Mouse (Mus musculus) limb, embryonic 15.5 days (tissue): ENCODE results near the gene Olfr373. TPM values are rescaled to one million over a fixed set of nuclear protein-coding genes. Genes with fewer than 3 reads are reported as not detected.

Experiments used
- ATAC-seq: fragments of 200-750 bp; cut with Nextera tagmentation; 2 replicates; pipeline ENCODE4 v1.8.0; 2017; ENCODE audit warnings: low read depth, moderate TSS enrichment; ENCODE audit not compliant: insufficient number of reproducible peaks, low FRiP score, low TSS enrichment
- H3K27ac ChIP-seq: fragments of 300-500 bp; sonication (generic); 2 replicates; pipeline ENCODE4 v1.5.1; 2015; ENCODE audit warnings: moderate library complexity, mild to moderate bottlenecking, inconsistent platforms
- H3K27me3 ChIP-seq: fragments of 300-500 bp; sonication (generic); 2 replicates; pipeline ENCODE4 v1.6.1; 2015; ENCODE audit warnings: inconsistent platforms
- H3K36me3 ChIP-seq: fragments of 300-500 bp; sonication (generic); 2 replicates; pipeline ENCODE4 v1.6.1; 2015; ENCODE audit warnings: inconsistent platforms
- H3K4me1 ChIP-seq: fragments of 300-500 bp; sonication (generic); 2 replicates; pipeline ENCODE4 v1.6.1; 2015; ENCODE audit warnings: inconsistent platforms
- H3K4me2 ChIP-seq: fragments of 300-500 bp; sonication (generic); 2 replicates; pipeline ENCODE4 v1.6.1; 2015; ENCODE audit warnings: mild to moderate bottlenecking, inconsistent platforms
- H3K4me3 ChIP-seq: fragments of 300-500 bp; sonication (generic); 2 replicates; pipeline ENCODE4 v1.5.1; 2015; ENCODE audit warnings: mild to moderate bottlenecking, inconsistent platforms
- H3K9ac ChIP-seq: fragments of 300-500 bp; sonication (generic); 2 replicates; pipeline ENCODE4 v1.6.1; 2015; ENCODE audit warnings: inconsistent platforms
- H3K9me3 ChIP-seq: fragments of 300-500 bp; sonication (generic); 2 replicates; pipeline ENCODE4 v1.6.1; 2016; ENCODE audit warnings: inconsistent platforms
- WGBS: fragments of 180-500 bp; shearing (Covaris S2); methylation state at CpG from one replicate; pipeline ENCODE4 v1.1.7; 2015; 5-methylcytosine and 5-hydroxymethylcytosine counted together
- polyA plus RNA-seq: library from polyadenylated mRNA; unstranded; fragments of >200 nt; fragmentation: Nextera tagmentation; extraction: Ambion mirVana; gene quantifications from 2 replicates; pipeline ENCODE4 v1.2.1, GENCODE M21; 2015

The Olfr373 gene
- polyA plus RNA-seq, 1 experiment from 2014 or later, result not detected

- peak within 1 kb of the TSS; percentile 89 for H3K9ac ChIP-seq
- peak; percentile 75 for ATAC-seq
- peak within 1 kb of the TSS; percentile 99 for H3K27ac ChIP-seq
- peaks cover 14% of the 10 kb centered on the region for H3K4me1 ChIP-seq
- WGBS, result under 1% methylated on average over 49 of the region's 49 CpGs
- no peaks in the 10 kb centered on the region for H3K9me3 ChIP-seq
- peak within 1 kb of the TSS; percentile 85 for H3K4me3 ChIP-seq
- H3K27me3 ChIP-seq, result no peaks in the 10 kb centered on the region
- H3K36me3 ChIP-seq, result peaks cover 25% of the 10 kb centered on the region
- peak within 1 kb of the TSS; percentile 63 for H3K4me2 ChIP-seq
Measured at GRCm38 (mm10) chr8:72134756-72135445, 51.9 kb downstream of the Olfr373 start, which contains the start of gene Tpm4. Gene Tpm4, plus strand, starts transcription at chr8:72134975.

GRCm38 (mm10) chr8:72135446-72136301 is 52.7 kb downstream of the Olfr373 start:
- WGBS, result under 1% methylated on average over 54 of the region's 62 CpGs
- Histone ChIP-seq H3K4me1 (peaks cover 14% of the 10 kb centered on the region), H3K9me3 (no peaks in the 10 kb centered on the region), H3K36me3 (peaks cover 32% of the 10 kb centered on the region), H3K4me3 (peak overlapping the region; percentile 85), H3K9ac (peak overlapping the region; percentile 89), H3K27ac (peak overlapping the region; percentile 99), H3K27me3 (no peaks in the 10 kb centered on the region), H3K4me2 (peak overlapping the region; percentile 63)
- ATAC-seq, result peak; percentile 52; the same call in 1 of the 2 replicates

GRCm38 (mm10) chr8:72136302-72136978 is 53.5 kb downstream of the Olfr373 start:
- ATAC-seq, result peak; percentile 75
- WGBS, result under 1% methylated on average over 18 of the region's 18 CpGs

GRCm38 (mm10) chr8:72137431-72137830 is 54.5 kb downstream of the Olfr373 start:
- peak overlapping the region; percentile 99; the same call in 1 of the 2 replicates for H3K27ac ChIP-seq
- 79% methylated on average over 2 of the region's 2 CpGs for WGBS
- peaks cover 14% of the 10 kb centered on the region for H3K4me1 ChIP-seq
- peaks cover 48% of the 10 kb centered on the region for H3K36me3 ChIP-seq
- peak overlapping the region; percentile 63 for H3K4me2 ChIP-seq
- no peak overlapping the region for H3K4me3 ChIP-seq
- no peaks in the 10 kb centered on the region for H3K27me3 ChIP-seq
- H3K9ac ChIP-seq, result no peak overlapping the region
- no peak for ATAC-seq
- H3K9me3 ChIP-seq, result no peaks in the 10 kb centered on the region

More at GRCm38 (mm10) chr8:72136302-72136978, 53.5 kb downstream of the Olfr373 start:
- Histone ChIP-seq H3K27ac (peak overlapping the region; percentile 99), H3K9ac (peak overlapping the region; percentile 89), H3K4me3 (peak overlapping the region; percentile 85), H3K27me3 (no peaks in the 10 kb centered on the region), H3K4me2 (peak overlapping the region; percentile 63), H3K36me3 (peaks cover 38% of the 10 kb centered on the region), H3K4me1 (peaks cover 14% of the 10 kb centered on the region), H3K9me3 (no peaks in the 10 kb centered on the region)

- 92% methylated on average over 5 of the region's 5 CpGs for WGBS
- no peak overlapping the region for H3K4me3 ChIP-seq
- H3K4me1 ChIP-seq, result peaks cover 14% of the 10 kb centered on the region
- no peaks in the 10 kb centered on the region for H3K9me3 ChIP-seq
- H3K9ac ChIP-seq, result no peak overlapping the region
- no peaks in the 10 kb centered on the region for H3K27me3 ChIP-seq
- no peak overlapping the region for H3K27ac ChIP-seq
- peaks cover 58% of the 10 kb centered on the region for H3K36me3 ChIP-seq
- H3K4me2 ChIP-seq, result no peak overlapping the region
- no peak for ATAC-seq
Measured at GRCm38 (mm10) chr8:72138456-72138855, 55.5 kb downstream of the Olfr373 start.

GRCm38 (mm10) chr8:72143256-72143824 is 60.4 kb downstream of the Olfr373 start:
- 91% methylated on average over 13 of the region's 13 CpGs for WGBS
- no peaks in the 10 kb centered on the region for H3K9me3 ChIP-seq
- H3K27ac ChIP-seq, result no peak overlapping the region
- H3K27me3 ChIP-seq, result no peaks in the 10 kb centered on the region
- no peak overlapping the region for H3K4me3 ChIP-seq
- H3K4me1 ChIP-seq, result no peaks in the 10 kb centered on the region
- ATAC-seq, result no peak
- peaks cover 94% of the 10 kb centered on the region for H3K36me3 ChIP-seq
- H3K4me2 ChIP-seq, result no peak overlapping the region
- H3K9ac ChIP-seq, result no peak overlapping the region

- Histone ChIP-seq H3K9me3 (no peaks in the 10 kb centered on the region), H3K27ac (peak overlapping the region; percentile 50; the same call in 1 of the 2 replicates), H3K27me3 (no peaks in the 10 kb centered on the region), H3K4me3 (no peak overlapping the region), H3K4me1 (no peaks in the 10 kb centered on the region), H3K9ac (no peak overlapping the region), H3K36me3 (peaks cover 91% of the 10 kb centered on the region), H3K4me2 (no peak overlapping the region)
- WGBS, result 82% methylated on average over 5 of the region's 5 CpGs
- no peak for ATAC-seq
Measured at GRCm38 (mm10) chr8:72144345-72144975, 61.5 kb downstream of the Olfr373 start.

- Histone ChIP-seq H3K9me3 (no peaks in the 10 kb centered on the region), H3K9ac (no peak overlapping the region), H3K27ac (0 out of 2 replicates have a peak overlapping the region, but pooled peaks have one; percentile 17), H3K4me2 (no peak overlapping the region), H3K4me1 (no peaks in the 10 kb centered on the region), H3K27me3 (no peaks in the 10 kb centered on the region), H3K36me3 (peaks cover 91% of the 10 kb centered on the region), H3K4me3 (no peak overlapping the region)
- no peak for ATAC-seq
- 83% methylated on average over 3 of the region's 3 CpGs for WGBS
Measured at GRCm38 (mm10) chr8:72145511-72145910, 62.5 kb downstream of the Olfr373 start.

- H3K4me1 ChIP-seq, result no peaks in the 10 kb centered on the region
- H3K4me2 ChIP-seq, result no peak overlapping the region
- H3K36me3 ChIP-seq, result peaks cover 93% of the 10 kb centered on the region
- no peaks in the 10 kb centered on the region for H3K27me3 ChIP-seq
- no peaks in the 10 kb centered on the region for H3K9me3 ChIP-seq
- no peak for ATAC-seq
- H3K4me3 ChIP-seq, result no peak overlapping the region
- WGBS, result 81% methylated on average over 1 of the region's 1 CpGs
- H3K9ac ChIP-seq, result no peak overlapping the region
- H3K27ac ChIP-seq, result no peak overlapping the region
Measured at GRCm38 (mm10) chr8:72146056-72146455, 63.1 kb downstream of the Olfr373 start.

- no peaks in the 10 kb centered on the region for H3K27me3 ChIP-seq
- no peak overlapping the region for H3K4me3 ChIP-seq
- no peak overlapping the region for H3K27ac ChIP-seq
- H3K9ac ChIP-seq, result no peak overlapping the region
- no peak for ATAC-seq
- H3K4me1 ChIP-seq, result no peaks in the 10 kb centered on the region
- H3K9me3 ChIP-seq, result no peaks in the 10 kb centered on the region
- no peak overlapping the region for H3K4me2 ChIP-seq
- H3K36me3 ChIP-seq, result peaks cover 93% of the 10 kb centered on the region
- WGBS, result 80% methylated on average over 3 of the region's 3 CpGs
Measured at GRCm38 (mm10) chr8:72146556-72146955, 63.6 kb downstream of the Olfr373 start.

GRCm38 (mm10) chr8:72147266-72147665 is 64.3 kb downstream of the Olfr373 start:
- Histone ChIP-seq H3K4me2 (no peak overlapping the region), H3K4me3 (no peak overlapping the region), H3K36me3 (peaks cover 93% of the 10 kb centered on the region), H3K9me3 (no peaks in the 10 kb centered on the region), H3K4me1 (no peaks in the 10 kb centered on the region), H3K27me3 (no peaks in the 10 kb centered on the region), H3K9ac (no peak overlapping the region), H3K27ac (no peak overlapping the region)
- WGBS, result 81% methylated on average over 2 of the region's 2 CpGs
- ATAC-seq, result no peak
